Mouse (Mus musculus) megakaryocyte, embryonic 14.5 days (primary cell): ENCODE data around the gene Trabd2b. TPM values are rescaled to one million over a fixed set of nuclear protein-coding genes. Genes with fewer than 3 reads are reported as not detected.

Experiments
- H3K27me3 ChIP-seq: replicated peaks from 2 replicates; pipeline ENCODE3; 2012; ENCODE audit warnings: inconsistent platforms
- H3K36me3 ChIP-seq: replicated peaks from 2 replicates; pipeline ENCODE3; 2012; ENCODE audit warnings: low read length, inconsistent platforms, mixed read lengths
- H3K4me1 ChIP-seq: 2 replicates; pipeline ENCODE4 v1.6.1; 2012; ENCODE audit warnings: inconsistent platforms
- H3K4me3 ChIP-seq: replicated peaks from 2 replicates; pipeline ENCODE3; 2012; ENCODE audit warnings: moderate library complexity, mild to moderate bottlenecking, inconsistent platforms
- H3K9me3 ChIP-seq: 2 replicates; pipeline ENCODE4 v1.6.1; 2012; ENCODE audit warnings: inconsistent platforms
- FLI1 ChIP-seq: IDR thresholded peaks from 2 replicates; pipeline ENCODE4 v1.6.1; 2012; ENCODE audit warnings: low read length, inconsistent platforms, mixed read lengths
- GATA1 ChIP-seq: IDR thresholded peaks from 3 replicates; pipeline ENCODE4 v1.6.1; 2012; ENCODE audit warnings: mixed read lengths, low read length, inconsistent platforms, borderline replicate concordance
- polyA plus RNA-seq: library from polyadenylated mRNA; stranded (reverse); fragments of >175 nt; gene quantifications from 2 replicates; pipeline ENCODE4 v1.2.3, GENCODE M21; 2012; ENCODE audit warnings: low replicate concordance; ENCODE audit not compliant: insufficient read depth

The Trabd2b gene
- polyA plus RNA-seq, 1 experiment = not detected

- Histone ChIP-seq H3K9me3 (no peaks in the 10 kb centered on the region), H3K4me1 (no peaks in the 10 kb centered on the region), H3K27me3 (no peaks in the 10 kb centered on the region), H3K36me3 (no peaks in the 10 kb centered on the region), H3K4me3 (no peak overlapping the region)
- TF ChIP-seq GATA1 = no peak
- no peak for TF ChIP-seq FLI1
Measured at GRCm38 (mm10) chr4:114542136-114542535, 135.6 kb downstream of the Trabd2b start.

- Histone ChIP-seq H3K36me3 (no peaks in the 10 kb centered on the region), H3K4me3 (no peak overlapping the region), H3K9me3 (no peaks in the 10 kb centered on the region), H3K27me3 (peaks cover 1% of the 10 kb centered on the region), H3K4me1 (no peaks in the 10 kb centered on the region)
- TF ChIP-seq FLI1 = no peak
- no peak for TF ChIP-seq GATA1
Measured at GRCm38 (mm10) chr4:114545481-114546200, 139.1 kb downstream of the Trabd2b start.

- Histone ChIP-seq H3K27me3 (peaks cover 3% of the 10 kb centered on the region), H3K9me3 (no peaks in the 10 kb centered on the region), H3K4me1 (no peaks in the 10 kb centered on the region), H3K4me3 (no peak overlapping the region), H3K36me3 (no peaks in the 10 kb centered on the region)
- TF ChIP-seq GATA1 (no peak), FLI1 (no peak)
Measured at GRCm38 (mm10) chr4:114547658-114548448, 141.3 kb downstream of the Trabd2b start.

GRCm38 (mm10) chr4:114549487-114549886 is 143.0 kb downstream of the Trabd2b start:
- H3K4me1 ChIP-seq = no peaks in the 10 kb centered on the region
- TF ChIP-seq GATA1 = no peak
- no peak for TF ChIP-seq FLI1
- H3K27me3 ChIP-seq = peaks cover 3% of the 10 kb centered on the region
- no peaks in the 10 kb centered on the region for H3K9me3 ChIP-seq
- no peak overlapping the region for H3K4me3 ChIP-seq
- H3K36me3 ChIP-seq = no peaks in the 10 kb centered on the region

GRCm38 (mm10) chr4:114550471-114551156 is 144.1 kb downstream of the Trabd2b start:
- Histone ChIP-seq H3K9me3 (no peaks in the 10 kb centered on the region), H3K36me3 (no peaks in the 10 kb centered on the region), H3K27me3 (peaks cover 3% of the 10 kb centered on the region), H3K4me1 (no peaks in the 10 kb centered on the region), H3K4me3 (no peak overlapping the region)
- TF ChIP-seq FLI1 (no peak), GATA1 (no peak)

GRCm38 (mm10) chr4:114556880-114557279 is 150.4 kb downstream of the Trabd2b start:
- TF ChIP-seq FLI1 = no peak
- no peak for TF ChIP-seq GATA1
- Histone ChIP-seq H3K36me3 (no peaks in the 10 kb centered on the region), H3K4me1 (no peaks in the 10 kb centered on the region), H3K4me3 (no peak overlapping the region), H3K27me3 (peaks cover 3% of the 10 kb centered on the region), H3K9me3 (no peaks in the 10 kb centered on the region)

- H3K9me3 ChIP-seq = no peaks in the 10 kb centered on the region
- no peak for TF ChIP-seq GATA1
- TF ChIP-seq FLI1 = no peak
- no peak overlapping the region for H3K4me3 ChIP-seq
- H3K27me3 ChIP-seq = peaks cover 3% of the 10 kb centered on the region
- no peaks in the 10 kb centered on the region for H3K36me3 ChIP-seq
- H3K4me1 ChIP-seq = no peaks in the 10 kb centered on the region
Measured at GRCm38 (mm10) chr4:114557731-114558130, 151.2 kb downstream of the Trabd2b start.

GRCm38 (mm10) chr4:114558487-114558886 is 152.0 kb downstream of the Trabd2b start:
- H3K4me1 ChIP-seq = no peaks in the 10 kb centered on the region
- H3K9me3 ChIP-seq = no peaks in the 10 kb centered on the region

GRCm38 (mm10) chr4:114560638-114561216 is 154.2 kb downstream of the Trabd2b start:
- Histone ChIP-seq H3K4me1 (no peaks in the 10 kb centered on the region), H3K27me3 (peaks cover 3% of the 10 kb centered on the region), H3K4me3 (no peak overlapping the region), H3K9me3 (no peaks in the 10 kb centered on the region), H3K36me3 (no peaks in the 10 kb centered on the region)
- TF ChIP-seq GATA1 = no peak
- no peak for TF ChIP-seq FLI1

More at GRCm38 (mm10) chr4:114558487-114558886, 152.0 kb downstream of the Trabd2b start:
- Histone ChIP-seq H3K36me3 (no peaks in the 10 kb centered on the region), H3K27me3 (peaks cover 3% of the 10 kb centered on the region), H3K4me3 (no peak overlapping the region)
- TF ChIP-seq GATA1 (no peak), FLI1 (no peak)
